Mouse (Mus musculus) CH12.LX (cell line): ENCODE measurements around the gene Mov10l1. TPM values are rescaled to one million over a fixed set of nuclear protein-coding genes. Genes with fewer than 3 reads are reported as not detected.

Experiments
- DNase-seq: peaks from one replicate; pipeline ENCODE4 v3.0.0-alpha.2; 2013; ENCODE audit errors: extremely low read depth
- H3K27ac ChIP-seq: 2 replicates; pipeline ENCODE4 v1.5.1; 2012; ENCODE audit warnings: low read depth, mild to moderate bottlenecking, control low read depth, moderate library complexity; ENCODE audit not compliant: insufficient read depth
- H3K27me3 ChIP-seq: replicated peaks from 2 replicates; pipeline ENCODE3; 2012; ENCODE audit warnings: inconsistent platforms
- H3K36me3 ChIP-seq, 2 experiments: replicated peaks in 1 of 2; 2 replicates each; pipeline versions ENCODE3 to v1.6.1; 2012; ENCODE audit warnings: inconsistent platforms in 1 of 2, low read length in 1 of 2, mild to moderate bottlenecking in 1 of 2, mixed read lengths in 1 of 2, moderate library complexity in 1 of 2; ENCODE audit not compliant: control insufficient read depth in 1 of 2, insufficient read depth in 1 of 2
- H3K4me1 ChIP-seq, 2 experiments: 2 replicates each; pipeline ENCODE4 v1.6.1; 2012; ENCODE audit warnings: inconsistent platforms in 1 of 2, moderate library complexity in 1 of 2; ENCODE audit not compliant: insufficient read depth in 2 of 2, control insufficient read depth in 1 of 2
- H3K4me2 ChIP-seq: 2 replicates; pipeline ENCODE4 v1.6.1; 2012; ENCODE audit warnings: low read depth, mild to moderate bottlenecking, control low read depth; ENCODE audit not compliant: poor library complexity, insufficient read depth, severe bottlenecking
- H3K4me3 ChIP-seq, 3 experiments: fragments of 150-350 bp in 1 of 3; sonication (generic) in 1 of 3; replicated peaks in 1 of 3; 2 replicates each; pipeline versions ENCODE3 to v1.5.1; 2011 to 2012; ENCODE audit warnings: low read depth in 2 of 3, low read length in 2 of 3, mild to moderate bottlenecking in 2 of 3, moderate library complexity in 2 of 3, control low read depth in 1 of 3, improper control_type of control experiment in 1 of 3, inconsistent platforms in 1 of 3, mixed read lengths in 1 of 3; ENCODE audit not compliant: poor library complexity in 1 of 3
- H3K79me2 ChIP-seq: replicated peaks from 2 replicates; pipeline ENCODE4 v1.6.1; 2012; ENCODE audit warnings: mild to moderate bottlenecking, moderate library complexity; ENCODE audit not compliant: control insufficient read depth, poor library complexity, insufficient read depth, severe bottlenecking; ENCODE audit errors: extremely low read depth
- H3K9ac ChIP-seq: 2 replicates; pipeline ENCODE4 v1.6.1; 2012; ENCODE audit warnings: low read depth, mild to moderate bottlenecking, control low read depth, moderate library complexity; ENCODE audit not compliant: insufficient read depth
- H3K9me3 ChIP-seq: replicated peaks from 2 replicates; pipeline ENCODE3; 2012; ENCODE audit warnings: low read length, inconsistent platforms, mixed read lengths
- BHLHE40 ChIP-seq: IDR thresholded peaks from 2 replicates; pipeline ENCODE4 v1.6.1; 2011; ENCODE audit warnings: mild to moderate bottlenecking, low read depth, low read length, improper control_type of control experiment
- E2F4 ChIP-seq: IDR thresholded peaks from 2 replicates; pipeline ENCODE4 v1.6.1; 2011; ENCODE audit warnings: low read depth, low read length, improper control_type of control experiment; ENCODE audit not compliant: insufficient replicate concordance
- ELF1 ChIP-seq: IDR thresholded peaks from 2 replicates; pipeline ENCODE4 v1.6.1; 2014; ENCODE audit warnings: low read depth, mild to moderate bottlenecking, inconsistent platforms, low read length, improper control_type of control experiment
- EP300 ChIP-seq: IDR thresholded peaks from 2 replicates; pipeline ENCODE4 v1.6.1; 2011; ENCODE audit warnings: low read length, improper control_type of control experiment
- GABPA ChIP-seq: IDR thresholded peaks from 2 replicates; pipeline ENCODE4 v1.6.1; 2012; ENCODE audit warnings: low read depth, low read length, improper control_type of control experiment, inconsistent platforms; ENCODE audit not compliant: insufficient replicate concordance
- HCFC1 ChIP-seq: IDR thresholded peaks from 2 replicates; pipeline ENCODE4 v1.6.1; 2012; ENCODE audit warnings: low read depth, mild to moderate bottlenecking, inconsistent platforms, low read length, improper control_type of control experiment
- IRF4 ChIP-seq: IDR thresholded peaks from 2 replicates; pipeline ENCODE4 v1.6.1; 2014; ENCODE audit warnings: low read depth, mild to moderate bottlenecking, inconsistent platforms, low read length, improper control_type of control experiment
- JUND ChIP-seq: conservative IDR thresholded peaks from 2 replicates; pipeline ENCODE4 v1.6.1; 2011; ENCODE audit warnings: low read depth, low read length, improper control_type of control experiment
- KAT2A ChIP-seq: IDR thresholded peaks from 2 replicates; pipeline ENCODE4 v1.6.1; 2012; ENCODE audit warnings: low read length, improper control_type of control experiment, inconsistent platforms; ENCODE audit not compliant: insufficient replicate concordance
- MAX ChIP-seq: IDR thresholded peaks from 2 replicates; pipeline ENCODE4 v1.6.1; 2011; ENCODE audit warnings: low read length, improper control_type of control experiment
- MAZ ChIP-seq: IDR thresholded peaks from 2 replicates; pipeline ENCODE4 v1.6.1; 2012; ENCODE audit warnings: low read depth, mild to moderate bottlenecking, inconsistent platforms, low read length, improper control_type of control experiment, moderate library complexity
- MEF2A ChIP-seq: IDR thresholded peaks from 2 replicates; pipeline ENCODE4 v1.6.1; 2014; ENCODE audit warnings: low read depth, mild to moderate bottlenecking, inconsistent platforms, low read length, improper control_type of control experiment, borderline replicate concordance
- MXI1 ChIP-seq: IDR thresholded peaks from 2 replicates; pipeline ENCODE4 v1.6.1; 2011; ENCODE audit warnings: mild to moderate bottlenecking, low read depth, low read length, improper control_type of control experiment
- MYC ChIP-seq: IDR thresholded peaks from 2 replicates; pipeline ENCODE4 v1.6.1; 2011; ENCODE audit warnings: low read depth, mild to moderate bottlenecking, improper control_type of control experiment, low read length
- POLR2A ChIP-seq: IDR thresholded peaks from 2 replicates; pipeline ENCODE4 v1.6.1; 2011; ENCODE audit warnings: low read depth, mild to moderate bottlenecking, improper control_type of control experiment, low read length
- POLR2AphosphoS2 ChIP-seq: IDR thresholded peaks from 2 replicates; pipeline ENCODE4 v1.6.1; 2011; ENCODE audit warnings: low read depth, low read length, improper control_type of control experiment
- RAD21 ChIP-seq: IDR thresholded peaks from 2 replicates; pipeline ENCODE4 v1.6.1; 2011; ENCODE audit warnings: low read depth, mild to moderate bottlenecking, low read length, improper control_type of control experiment, moderate library complexity
- RCOR1 ChIP-seq: conservative IDR thresholded peaks from 2 replicates; pipeline ENCODE4 v1.6.1; 2012; ENCODE audit warnings: low read depth, mild to moderate bottlenecking, inconsistent platforms, low read length, improper control_type of control experiment
- SMC3 ChIP-seq: IDR thresholded peaks from 2 replicates; pipeline ENCODE4 v1.6.1; 2011; ENCODE audit warnings: low read depth, low read length, improper control_type of control experiment
- UBTF ChIP-seq: IDR thresholded peaks from 2 replicates; pipeline ENCODE4 v1.6.1; 2012; ENCODE audit warnings: low read depth, mild to moderate bottlenecking, inconsistent platforms, low read length, improper control_type of control experiment, moderate library complexity
- ZC3H11A ChIP-seq: IDR thresholded peaks from 2 replicates; pipeline ENCODE4 v1.6.1; 2012; ENCODE audit warnings: low read depth, mild to moderate bottlenecking, inconsistent platforms, low read length, improper control_type of control experiment
- ZKSCAN1 ChIP-seq: IDR thresholded peaks from 2 replicates; pipeline ENCODE4 v1.6.1; 2012; ENCODE audit warnings: low read depth, inconsistent platforms, low read length, improper control_type of control experiment, borderline replicate concordance
- ZNF384 ChIP-seq: IDR thresholded peaks from 2 replicates; pipeline ENCODE4 v1.6.1; 2012; ENCODE audit warnings: low read depth, low read length, improper control_type of control experiment, inconsistent platforms
- dilution Hi-C: fragments of 300-500 bp; cut with MboI; formaldehyde crosslinking; loops from 2 replicates; pipeline ENCODE4 v1.14.3; 2020; ENCODE audit warnings: low sequenced_read_pairs; ENCODE audit not compliant: extremely low pct_unique_long_range_greater_than_20kb, extremely low pct_ligation_motif_present
- in situ Hi-C: fragments of 300-500 bp; cut with MboI; formaldehyde crosslinking; loops from 3 replicates; pipeline ENCODE4 v1.14.3; 2019; ENCODE audit warnings: low sequenced_read_pairs, low pct_ligation_motif_present, low pct_unique_long_range_greater_than_20kb, mixed read lengths
- polyA plus RNA-seq: library from polyadenylated mRNA; unstranded; fragments of >175 nt; gene quantifications from 2 replicates; pipeline ENCODE4 v1.2.1, GENCODE M21; 2012; ENCODE audit warnings: low read depth; ENCODE audit not compliant: insufficient read length
- total RNA-seq, 2 experiments: library from RNA; depleted of rRNA; stranded (reverse); fragments of 300-350 nt in 1 of 2; fragments of >200 nt in 1 of 2; gene quantifications; 2 replicates each; pipeline ENCODE4 v1.2.3; 2012 to 2014

Gene Mov10l1
- total and polyA plus RNA-seq, 3 experiments: not detected

DNA sequence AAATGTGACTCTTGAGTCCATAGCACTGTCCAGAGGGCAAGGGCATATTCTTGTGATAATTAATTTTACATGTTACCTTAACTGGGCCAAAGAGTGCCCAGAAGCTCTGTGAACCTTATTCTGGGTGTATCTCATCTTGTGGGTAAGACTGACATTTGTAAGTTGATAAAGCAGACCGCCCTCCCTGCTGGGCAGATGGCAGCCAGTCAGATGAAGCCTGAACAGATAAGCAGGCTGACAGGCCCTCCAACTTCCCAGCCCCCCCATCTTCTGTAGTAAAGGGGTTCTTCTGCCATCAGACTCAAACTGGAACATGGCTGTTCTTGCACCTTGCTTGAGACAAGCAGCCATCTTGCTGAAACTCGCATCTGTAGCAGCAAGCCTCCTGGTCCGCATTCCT is 34.0 kb downstream of the Mov10l1 start:
- no peaks in the 10 kb centered on the region for H3K9me3 ChIP-seq
- DNase-seq: no peak
- peaks cover 71% of the 10 kb centered on the region for H3K27me3 ChIP-seq
- dilution Hi-C loops: no loop called here
- H3K36me3 ChIP-seq: no peaks in the 10 kb centered on the region
- in situ Hi-C loops: no loop called here
- no peak overlapping the region for H3K9ac ChIP-seq
- H3K27ac ChIP-seq: no peak overlapping the region
- TF ChIP-seq POLR2A (no peak), HCFC1 (no peak), ZNF384 (no peak)
- H3K79me2 ChIP-seq: no peaks in the 10 kb centered on the region
- no peak overlapping the region for H3K4me2 ChIP-seq
- H3K4me1 ChIP-seq: no peaks in the 10 kb centered on the region
- H3K4me3 ChIP-seq: no peak overlapping the region

DNA sequence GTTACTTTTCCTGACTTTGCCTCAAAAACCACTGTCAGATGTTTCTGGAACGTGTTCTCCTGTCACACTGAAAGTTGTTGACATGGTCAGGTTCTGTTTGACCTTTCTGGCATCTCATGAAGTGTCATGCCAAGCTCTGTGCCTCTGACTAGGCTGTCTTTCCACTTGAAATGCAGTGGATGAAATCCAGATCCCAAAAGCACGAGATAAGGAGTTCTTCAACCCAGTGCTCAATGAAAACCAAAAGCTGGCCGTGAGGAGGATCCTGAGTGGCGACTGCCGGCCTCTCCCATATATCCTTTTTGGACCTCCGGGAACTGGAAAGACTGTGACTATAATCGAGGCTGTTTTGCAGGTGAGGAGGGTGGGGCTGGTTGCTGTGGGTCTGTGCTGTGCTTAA is 37.4 kb downstream of the Mov10l1 start:
- TF ChIP-seq ELF1 (no peak), SMC3 (no peak), BHLHE40 (no peak), KAT2A (no peak), E2F4 (no peak), IRF4 (no peak), MXI1 (no peak), RCOR1 (no peak), ZC3H11A (no peak), POLR2AphosphoS2 (no peak), JUND (no peak), MAX (no peak), UBTF (no peak), HCFC1 (no peak), EP300 (no peak)
- TF ChIP-seq, all 38 proteins: peak for 0
- Histone ChIP-seq H3K36me3 (no peaks in the 10 kb centered on the region), H3K27me3 (peaks cover 72% of the 10 kb centered on the region), H3K27ac (no peak overlapping the region), H3K9ac (no peak overlapping the region), H3K4me2 (no peak overlapping the region), H3K9me3 (no peaks in the 10 kb centered on the region), H3K4me1 (no peaks in the 10 kb centered on the region), H3K79me2 (no peaks in the 10 kb centered on the region), H3K4me3 (no peak overlapping the region)
- DNase-seq: no peak
- dilution Hi-C loops (no loop called here), in situ Hi-C loops (no loop called here)

DNA sequence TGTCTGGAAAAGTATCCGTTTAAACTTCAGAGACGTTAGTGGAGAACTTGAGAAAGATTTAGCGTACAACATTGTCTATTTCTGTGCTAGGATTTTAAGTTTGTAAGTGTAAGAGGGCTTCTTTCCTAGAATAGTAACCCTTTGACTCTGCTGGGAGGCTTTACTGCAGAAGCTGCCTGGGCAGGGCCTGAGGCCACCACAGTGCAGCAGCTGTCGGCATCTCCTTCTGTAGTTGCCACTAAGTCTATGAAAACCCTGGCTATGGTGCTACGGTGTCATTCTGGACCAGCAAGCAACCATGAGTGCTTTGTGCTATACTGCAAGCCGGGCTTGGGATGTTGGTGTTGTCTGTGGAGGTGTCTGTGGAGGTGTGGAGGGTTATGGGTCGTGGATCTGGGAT is 37.8 kb downstream of the Mov10l1 start:
- Histone ChIP-seq H3K27me3 (peaks cover 69% of the 10 kb centered on the region), H3K4me1 (no peaks in the 10 kb centered on the region), H3K4me2 (no peak overlapping the region), H3K9ac (no peak overlapping the region), H3K27ac (no peak overlapping the region), H3K79me2 (no peaks in the 10 kb centered on the region), H3K9me3 (no peaks in the 10 kb centered on the region), H3K4me3 (no peak overlapping the region)
- in situ Hi-C loops: no loop called here
- dilution Hi-C loops: no loop called here
- DNase-seq: no peak
- no peak for TF ChIP-seq BHLHE40
- TF ChIP-seq MAX: no peak
- no peak for TF ChIP-seq MYC
- TF ChIP-seq SMC3: no peak
- no peak for TF ChIP-seq ZKSCAN1
- TF ChIP-seq MEF2A: no peak
- no peak for TF ChIP-seq POLR2AphosphoS2
- no peak for TF ChIP-seq MAZ
- TF ChIP-seq KAT2A: no peak
- TF ChIP-seq RAD21: no peak
- no peak for TF ChIP-seq GABPA
- TF ChIP-seq ZNF384: no peak
- no peak for TF ChIP-seq EP300
- TF ChIP-seq, all 38 proteins: peak for 0
- no peaks in the 10 kb centered on the region for H3K36me3 ChIP-seq
